Mouse (Mus musculus) spleen, postnatal 14 days (tissue): ENCODE data around the gene Ncstn.

Experiments used
- DNase-seq, 2 experiments: peaks; one replicate each; pipeline ENCODE4 v3.0.0; 2021 to 2022; ENCODE audit warnings: low spot score in 2 of 2

Gene Ncstn

GRCm38 (mm10) chr1:172027010-172027808, 55.4 kb downstream of the Ncstn start:
- DNase-seq = peak; percentile 63 to 76

DNA sequence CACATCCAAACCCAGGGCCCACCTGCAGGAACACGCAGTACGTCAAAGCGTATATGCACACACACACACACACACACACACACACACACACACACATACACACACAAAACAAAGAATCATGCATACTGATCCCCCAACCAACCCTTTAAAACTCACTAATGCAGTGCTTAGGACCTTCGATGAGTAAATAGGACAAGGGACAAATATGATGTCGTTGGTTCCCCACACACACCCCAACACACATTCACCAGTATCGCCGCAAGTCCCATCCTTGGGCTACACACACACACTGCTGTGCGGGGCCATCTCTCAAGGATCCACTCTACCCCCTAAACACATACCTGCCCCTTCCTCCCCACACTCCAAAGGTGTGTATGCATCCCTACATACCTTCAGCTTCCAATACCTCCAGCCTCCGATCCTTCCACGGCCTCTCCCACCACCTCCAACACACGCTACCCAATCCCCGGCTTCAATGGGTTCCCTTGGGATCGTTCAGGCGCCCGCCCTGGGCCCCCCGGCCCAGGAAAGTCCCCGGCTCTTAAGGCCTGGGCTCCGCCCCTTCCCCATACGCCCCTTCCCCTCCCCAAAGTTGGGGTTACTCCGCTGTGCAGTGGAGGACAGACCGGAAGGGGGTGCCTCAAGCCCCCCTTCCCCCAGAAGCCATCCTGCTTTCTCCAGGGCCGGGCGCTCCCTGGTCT, 56.2 kb downstream of the Ncstn start:
- no peak for DNase-seq

DNA sequence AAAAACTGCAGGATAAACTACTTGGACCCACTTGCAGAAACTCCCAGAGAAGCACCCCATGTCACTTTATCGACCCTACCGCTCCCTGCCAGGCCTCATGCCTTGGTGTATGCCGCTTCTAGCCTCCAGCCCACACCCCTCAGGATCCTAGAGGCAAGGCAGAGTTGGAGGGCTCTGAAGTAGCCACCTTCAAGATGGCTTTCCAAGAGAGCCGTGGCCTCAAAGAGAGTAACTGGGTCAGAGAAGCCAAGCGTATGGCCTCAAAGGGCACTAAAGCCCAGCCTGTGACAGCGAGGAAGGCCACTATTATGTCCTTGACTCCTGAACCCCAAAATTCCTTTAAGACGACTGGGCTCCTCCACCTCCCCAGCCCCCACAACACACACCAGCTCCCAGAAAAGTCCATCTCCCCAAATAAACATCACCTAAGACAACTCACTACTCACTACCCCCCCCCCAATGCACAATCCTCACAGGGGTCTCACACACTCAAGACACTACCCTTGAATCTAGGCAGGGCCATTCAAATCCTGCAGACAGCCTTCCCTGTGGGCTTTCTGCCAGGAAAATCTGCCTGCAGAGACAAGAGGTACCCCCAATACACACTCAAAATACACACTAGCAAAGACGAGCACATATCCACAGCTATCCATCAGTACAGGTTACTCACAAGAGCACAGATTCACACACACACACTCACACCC, 57.2 kb downstream of the Ncstn start:
- DNase-seq = no peak

GRCm38 (mm10) chr1:172024140-172024895, 58.3 kb downstream of the Ncstn start:
- DNase-seq = no peak

DNA sequence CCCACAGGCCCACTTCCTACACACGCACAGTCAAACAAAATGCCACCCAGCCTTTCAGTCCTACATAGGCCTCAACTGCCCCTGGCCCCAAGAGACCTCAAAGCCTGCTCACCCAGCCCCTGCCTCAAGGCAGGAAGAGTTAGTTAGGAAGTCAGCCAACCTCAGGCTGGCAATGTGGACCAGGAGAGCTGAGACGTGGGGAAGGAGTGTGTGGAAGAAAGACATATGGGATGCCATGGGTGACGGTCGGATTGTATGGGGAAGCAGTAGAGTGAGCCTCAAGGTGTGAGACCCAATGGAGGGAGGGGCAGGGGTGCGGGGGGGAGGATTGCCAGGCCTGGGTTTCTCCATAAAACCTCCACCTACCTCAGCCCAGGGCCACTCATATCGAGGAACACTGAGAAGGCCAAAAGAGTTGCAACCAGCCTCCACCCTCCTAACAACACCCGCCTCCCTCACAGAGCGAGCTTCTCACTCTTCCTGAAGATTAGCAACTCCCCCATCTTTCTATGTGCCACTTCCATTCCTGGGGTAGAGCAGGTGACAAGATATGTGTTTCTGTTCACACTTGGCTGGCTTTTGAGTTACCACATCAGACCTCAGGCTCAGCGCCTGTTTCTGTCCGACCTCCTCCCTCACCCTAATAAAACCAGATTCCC, 62.6 kb downstream of the Ncstn start:
- DNase-seq = no peak

DNA sequence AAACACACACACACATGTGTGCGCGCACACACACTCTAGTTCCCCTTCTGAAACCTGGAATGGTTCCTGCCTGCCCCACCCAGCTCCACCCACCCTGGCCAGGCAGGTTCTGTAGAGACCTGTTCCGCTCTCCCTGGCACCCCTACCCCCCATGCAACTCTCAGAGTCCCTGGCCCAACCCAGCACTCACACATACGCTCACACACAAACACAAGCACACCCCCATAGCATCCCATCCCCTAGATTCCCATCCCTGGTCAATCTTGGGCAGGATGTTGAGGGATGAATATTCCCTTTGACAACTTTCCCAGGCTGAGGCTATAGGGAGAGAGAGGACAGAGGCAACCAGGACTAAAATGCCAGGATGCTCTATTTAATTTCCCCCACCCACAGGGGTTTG, 63.3 kb downstream of the Ncstn start:
- DNase-seq = no peak

- no peak for DNase-seq
Measured at GRCm38 (mm10) chr1:172018336-172019311, 64.0 kb downstream of the Ncstn start.

DNA sequence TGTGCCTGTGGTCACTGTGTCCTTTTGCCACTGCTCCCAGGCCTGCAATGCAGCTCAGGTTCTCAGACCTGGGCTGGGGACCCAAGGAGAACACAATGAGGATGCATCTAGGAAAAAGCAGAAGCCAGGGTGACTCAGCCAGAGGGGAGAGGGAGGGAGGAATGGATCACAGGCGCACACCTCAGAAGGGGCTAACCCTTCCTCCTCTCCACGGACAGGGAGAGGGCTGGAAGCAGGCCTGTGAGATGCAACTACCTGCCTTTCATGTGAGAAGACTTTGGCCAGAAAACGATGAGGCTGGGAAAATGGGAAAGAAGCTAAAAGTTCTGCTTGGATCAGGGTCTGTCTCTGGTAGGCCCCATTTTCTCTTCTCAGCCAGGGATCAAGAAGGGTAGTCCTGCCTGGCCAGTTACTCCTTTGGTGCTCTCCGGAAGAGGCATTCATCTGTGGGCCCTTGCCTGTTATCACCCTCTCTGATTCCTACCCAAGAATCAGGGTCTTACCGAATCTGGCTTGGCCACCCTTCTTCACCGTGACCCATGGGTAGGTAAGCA, 65.0 kb downstream of the Ncstn start:
- DNase-seq = no peak

GRCm38 (mm10) chr1:172016660-172017516, 65.7 kb downstream of the Ncstn start:
- no peak for DNase-seq

GRCm38 (mm10) chr1:172016031-172016430, 66.6 kb downstream of the Ncstn start:
- no peak for DNase-seq
